Mouse (Mus musculus) CH12.LX (cell line): ENCODE measurements at regions not wholly inside any gene's neighbourhood (a gene's known extent, or its start where the extent isn't known, plus 50 kb on each side); places are given as distances from the start of the nearest gene placed in this dataset.

ENCODE experiments used
- DNase-seq: peaks from one replicate; pipeline ENCODE4 v3.0.0-alpha.2; 2013; ENCODE audit errors: extremely low read depth
- H3K27ac ChIP-seq: 2 replicates; pipeline ENCODE4 v1.5.1; 2012; ENCODE audit warnings: low read depth, mild to moderate bottlenecking, control low read depth, moderate library complexity; ENCODE audit not compliant: insufficient read depth
- H3K27me3 ChIP-seq: replicated peaks from 2 replicates; pipeline ENCODE3; 2012; ENCODE audit warnings: inconsistent platforms
- H3K36me3 ChIP-seq, 2 experiments: replicated peaks in 1 of 2; 2 replicates each; pipeline versions ENCODE3 to v1.6.1; 2012; ENCODE audit warnings: inconsistent platforms in 1 of 2, low read length in 1 of 2, mild to moderate bottlenecking in 1 of 2, mixed read lengths in 1 of 2, moderate library complexity in 1 of 2; ENCODE audit not compliant: control insufficient read depth in 1 of 2, insufficient read depth in 1 of 2
- H3K4me1 ChIP-seq, 2 experiments: 2 replicates each; pipeline ENCODE4 v1.6.1; 2012; ENCODE audit warnings: inconsistent platforms in 1 of 2, moderate library complexity in 1 of 2; ENCODE audit not compliant: insufficient read depth in 2 of 2, control insufficient read depth in 1 of 2
- H3K4me2 ChIP-seq: 2 replicates; pipeline ENCODE4 v1.6.1; 2012; ENCODE audit warnings: low read depth, mild to moderate bottlenecking, control low read depth; ENCODE audit not compliant: poor library complexity, insufficient read depth, severe bottlenecking
- H3K4me3 ChIP-seq, 3 experiments: fragments of 150-350 bp in 1 of 3; sonication (generic) in 1 of 3; replicated peaks in 1 of 3; 2 replicates each; pipeline versions ENCODE3 to v1.5.1; 2011 to 2012; ENCODE audit warnings: low read depth in 2 of 3, low read length in 2 of 3, mild to moderate bottlenecking in 2 of 3, moderate library complexity in 2 of 3, control low read depth in 1 of 3, improper control_type of control experiment in 1 of 3, inconsistent platforms in 1 of 3, mixed read lengths in 1 of 3; ENCODE audit not compliant: poor library complexity in 1 of 3
- H3K79me2 ChIP-seq: replicated peaks from 2 replicates; pipeline ENCODE4 v1.6.1; 2012; ENCODE audit warnings: mild to moderate bottlenecking, moderate library complexity; ENCODE audit not compliant: control insufficient read depth, poor library complexity, insufficient read depth, severe bottlenecking; ENCODE audit errors: extremely low read depth
- H3K9ac ChIP-seq: 2 replicates; pipeline ENCODE4 v1.6.1; 2012; ENCODE audit warnings: low read depth, mild to moderate bottlenecking, control low read depth, moderate library complexity; ENCODE audit not compliant: insufficient read depth
- H3K9me3 ChIP-seq: replicated peaks from 2 replicates; pipeline ENCODE3; 2012; ENCODE audit warnings: low read length, inconsistent platforms, mixed read lengths
- CHD2 ChIP-seq: IDR thresholded peaks from 2 replicates; pipeline ENCODE4 v1.6.1; 2011; ENCODE audit warnings: low read length, improper control_type of control experiment
- ELF1 ChIP-seq: IDR thresholded peaks from 2 replicates; pipeline ENCODE4 v1.6.1; 2014; ENCODE audit warnings: low read depth, mild to moderate bottlenecking, inconsistent platforms, low read length, improper control_type of control experiment
- EP300 ChIP-seq: IDR thresholded peaks from 2 replicates; pipeline ENCODE4 v1.6.1; 2011; ENCODE audit warnings: low read length, improper control_type of control experiment
- HCFC1 ChIP-seq: IDR thresholded peaks from 2 replicates; pipeline ENCODE4 v1.6.1; 2012; ENCODE audit warnings: low read depth, mild to moderate bottlenecking, inconsistent platforms, low read length, improper control_type of control experiment
- IRF4 ChIP-seq: IDR thresholded peaks from 2 replicates; pipeline ENCODE4 v1.6.1; 2014; ENCODE audit warnings: low read depth, mild to moderate bottlenecking, inconsistent platforms, low read length, improper control_type of control experiment
- JUN ChIP-seq: IDR thresholded peaks from 2 replicates; pipeline ENCODE4 v1.6.1; 2011; ENCODE audit warnings: low read depth, mild to moderate bottlenecking, low read length, improper control_type of control experiment, moderate library complexity; ENCODE audit not compliant: insufficient read depth
- JUND ChIP-seq: conservative IDR thresholded peaks from 2 replicates; pipeline ENCODE4 v1.6.1; 2011; ENCODE audit warnings: low read depth, low read length, improper control_type of control experiment
- KAT2A ChIP-seq: IDR thresholded peaks from 2 replicates; pipeline ENCODE4 v1.6.1; 2012; ENCODE audit warnings: low read length, improper control_type of control experiment, inconsistent platforms; ENCODE audit not compliant: insufficient replicate concordance
- MEF2A ChIP-seq: IDR thresholded peaks from 2 replicates; pipeline ENCODE4 v1.6.1; 2014; ENCODE audit warnings: low read depth, mild to moderate bottlenecking, inconsistent platforms, low read length, improper control_type of control experiment, borderline replicate concordance
- NRF1 ChIP-seq: IDR thresholded peaks from 2 replicates; pipeline ENCODE4 v1.6.1; 2014; ENCODE audit warnings: low read depth, mild to moderate bottlenecking, inconsistent platforms, low read length, improper control_type of control experiment, moderate library complexity
- POLR2AphosphoS2 ChIP-seq: IDR thresholded peaks from 2 replicates; pipeline ENCODE4 v1.6.1; 2011; ENCODE audit warnings: low read depth, low read length, improper control_type of control experiment
- RAD21 ChIP-seq: IDR thresholded peaks from 2 replicates; pipeline ENCODE4 v1.6.1; 2011; ENCODE audit warnings: low read depth, mild to moderate bottlenecking, low read length, improper control_type of control experiment, moderate library complexity
- SMC3 ChIP-seq: IDR thresholded peaks from 2 replicates; pipeline ENCODE4 v1.6.1; 2011; ENCODE audit warnings: low read depth, low read length, improper control_type of control experiment
- UBTF ChIP-seq: IDR thresholded peaks from 2 replicates; pipeline ENCODE4 v1.6.1; 2012; ENCODE audit warnings: low read depth, mild to moderate bottlenecking, inconsistent platforms, low read length, improper control_type of control experiment, moderate library complexity
- USF1 ChIP-seq: IDR thresholded peaks from 2 replicates; pipeline ENCODE4 v1.6.1; 2014; ENCODE audit warnings: low read depth, mild to moderate bottlenecking, inconsistent platforms, low read length, improper control_type of control experiment
- USF2 ChIP-seq: conservative IDR thresholded peaks from 2 replicates; pipeline ENCODE4 v1.6.1; 2011; ENCODE audit warnings: low read depth, low read length, improper control_type of control experiment
- ZKSCAN1 ChIP-seq: IDR thresholded peaks from 2 replicates; pipeline ENCODE4 v1.6.1; 2012; ENCODE audit warnings: low read depth, inconsistent platforms, low read length, improper control_type of control experiment, borderline replicate concordance
- ZNF384 ChIP-seq: IDR thresholded peaks from 2 replicates; pipeline ENCODE4 v1.6.1; 2012; ENCODE audit warnings: low read depth, low read length, improper control_type of control experiment, inconsistent platforms
- dilution Hi-C: fragments of 300-500 bp; cut with MboI; formaldehyde crosslinking; loops from 2 replicates; pipeline ENCODE4 v1.14.3; 2020; ENCODE audit warnings: low sequenced_read_pairs; ENCODE audit not compliant: extremely low pct_unique_long_range_greater_than_20kb, extremely low pct_ligation_motif_present
- in situ Hi-C: fragments of 300-500 bp; cut with MboI; formaldehyde crosslinking; loops from 3 replicates; pipeline ENCODE4 v1.14.3; 2019; ENCODE audit warnings: low sequenced_read_pairs, low pct_ligation_motif_present, low pct_unique_long_range_greater_than_20kb, mixed read lengths

DNA sequence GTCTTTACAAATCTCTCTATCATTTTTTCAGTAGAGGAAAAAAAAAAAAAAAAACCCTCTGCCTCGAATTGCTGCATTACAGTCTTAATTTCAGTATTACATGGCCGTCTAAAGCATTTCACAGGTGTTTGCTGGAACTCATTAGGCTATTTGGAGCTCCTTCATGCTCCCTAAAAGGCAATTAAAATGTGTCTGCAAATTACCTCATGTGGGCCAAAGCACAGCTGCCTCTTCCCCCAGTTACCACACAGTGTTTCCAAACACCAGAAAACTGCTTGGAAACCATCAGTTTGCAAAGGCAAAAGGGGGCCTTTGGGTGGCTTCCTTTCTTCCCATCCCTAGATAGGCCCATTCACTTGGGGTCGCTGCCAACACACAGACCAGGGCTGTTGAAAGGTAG, 435.6 kb upstream of the Tenm2 start:
- no peaks in the 10 kb centered on the region for H3K36me3 ChIP-seq
- H3K4me2 ChIP-seq = no peak overlapping the region
- dilution Hi-C loops = no loop called here
- H3K27ac ChIP-seq = no peak overlapping the region
- TF ChIP-seq USF2 = no peak
- no peak for TF ChIP-seq KAT2A
- TF ChIP-seq POLR2AphosphoS2 = no peak
- TF ChIP-seq ELF1 = no peak
- TF ChIP-seq ZKSCAN1 = no peak
- TF ChIP-seq SMC3 = no peak
- TF ChIP-seq UBTF = no peak
- TF ChIP-seq ZNF384 = no peak
- no peak overlapping the region for H3K4me3 ChIP-seq
- H3K4me1 ChIP-seq = no peaks in the 10 kb centered on the region
- no peaks in the 10 kb centered on the region for H3K79me2 ChIP-seq
- H3K9ac ChIP-seq = no peak overlapping the region
- DNase-seq = no peak
- in situ Hi-C loops = no loop called here
- H3K27me3 ChIP-seq = no peaks in the 10 kb centered on the region
- peaks cover 32% of the 10 kb centered on the region for H3K9me3 ChIP-seq

DNA sequence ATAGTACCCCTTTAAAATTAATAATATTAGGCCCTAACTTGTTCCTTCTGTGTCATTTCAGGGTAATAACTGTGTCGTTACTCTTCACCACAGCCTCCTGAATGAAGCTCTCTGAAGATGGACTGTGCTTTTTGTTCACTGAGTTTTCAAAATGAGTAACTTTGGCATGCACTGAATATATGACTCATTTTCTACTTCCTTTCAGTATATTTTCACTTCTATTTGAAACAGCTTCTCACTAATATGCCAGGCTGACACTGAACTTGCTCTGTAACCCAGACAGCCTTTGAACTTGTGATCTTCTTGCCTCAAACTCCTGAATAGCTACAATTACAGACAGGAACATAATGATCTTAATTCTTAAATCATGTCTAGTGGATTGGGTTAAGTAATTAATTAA, 431.2 kb upstream of the Tenm2 start:
- no peaks in the 10 kb centered on the region for H3K79me2 ChIP-seq
- no peaks in the 10 kb centered on the region for H3K4me1 ChIP-seq
- dilution Hi-C loops (no loop called here), in situ Hi-C loops (no loop called here)
- H3K27me3 ChIP-seq = no peaks in the 10 kb centered on the region
- TF ChIP-seq EP300 (peak; percentile 91), RAD21 (peak; percentile 3), MEF2A (peak; percentile 67), USF1 (no peak), HCFC1 (no peak), JUN (peak; percentile 83), JUND (peak; percentile 92), NRF1 (no peak), CHD2 (peak; percentile 38; the same call in 1 of the 2 replicates), IRF4 (peak; percentile 90)
- no peak for DNase-seq
- no peak overlapping the region for H3K9ac ChIP-seq
- H3K4me2 ChIP-seq = no peak overlapping the region
- no peak overlapping the region for H3K27ac ChIP-seq
- H3K4me3 ChIP-seq = no peak overlapping the region
- H3K36me3 ChIP-seq = no peaks in the 10 kb centered on the region
- H3K9me3 ChIP-seq = peaks cover 31% of the 10 kb centered on the region
